Mouse (Mus musculus) heart, adult 9 months (tissue): ENCODE measurements at regions not wholly inside any gene's neighbourhood (a gene's known extent, or its start where the extent isn't known, plus 50 kb on each side); places are given as distances from the start of the nearest gene placed in this dataset.

ENCODE experiments used
- DNase-seq, 2 experiments: peaks; one replicate each; pipeline ENCODE4 v3.0.0; 2022; ENCODE audit warnings: low spot score in 2 of 2

- no peak for DNase-seq
Measured at GRCm38 (mm10) chr16:84581166-84581565, 66.2 kb downstream of the A730009L09Rik start.

GRCm38 (mm10) chr16:84583323-84583722, 68.4 kb downstream of the A730009L09Rik start:
- peak; percentile 6 to 28 for DNase-seq

GRCm38 (mm10) chr16:84583773-84584229, 68.9 kb downstream of the A730009L09Rik start:
- DNase-seq = no peak

GRCm38 (mm10) chr16:84584724-84585399, 69.9 kb downstream of the A730009L09Rik start:
- no peak for DNase-seq

- DNase-seq = no peak
Measured at GRCm38 (mm10) chr16:84592978-84593377, 78.1 kb downstream of the A730009L09Rik start.

GRCm38 (mm10) chr16:84602969-84603368, 88.0 kb downstream of the A730009L09Rik start:
- no peak for DNase-seq

- no peak for DNase-seq
Measured at GRCm38 (mm10) chr16:84603465-84604205, 88.7 kb downstream of the A730009L09Rik start.

GRCm38 (mm10) chr16:84604272-84604975, 89.5 kb downstream of the A730009L09Rik start:
- no peak for DNase-seq

- DNase-seq = no peak
Measured at GRCm38 (mm10) chr16:84606010-84606803, 91.3 kb downstream of the A730009L09Rik start.

- DNase-seq = no peak
Measured at GRCm38 (mm10) chr16:84606804-84607095, 91.8 kb downstream of the A730009L09Rik start.

GRCm38 (mm10) chr16:84607503-84607902, 92.6 kb downstream of the A730009L09Rik start:
- no peak for DNase-seq

- no peak for DNase-seq
Measured at GRCm38 (mm10) chr16:84615683-84616082, 100.8 kb downstream of the A730009L09Rik start.

GRCm38 (mm10) chr16:84616132-84616531, 101.2 kb downstream of the A730009L09Rik start:
- no peak for DNase-seq

GRCm38 (mm10) chr16:84618379-84618778, 103.5 kb downstream of the A730009L09Rik start:
- no peak for DNase-seq

GRCm38 (mm10) chr16:84619876-84620275, 105.0 kb downstream of the A730009L09Rik start:
- no peak for DNase-seq

GRCm38 (mm10) chr16:84620861-84621260, 105.9 kb downstream of the A730009L09Rik start:
- DNase-seq = no peak

GRCm38 (mm10) chr16:84621300-84622031, 106.5 kb downstream of the A730009L09Rik start:
- DNase-seq = peak; percentile 53

GRCm38 (mm10) chr16:84623346-84624085, 108.6 kb downstream of the A730009L09Rik start:
- DNase-seq = no peak

- DNase-seq = no peak
Measured at GRCm38 (mm10) chr16:84624443-84625109, 109.7 kb downstream of the A730009L09Rik start.
